Mouse (Mus musculus) bone marrow, adult 2 months (tissue): ENCODE measurements around the gene Zfp637.

ENCODE experiments used
- CTCF ChIP-seq: fragments of 200-500 bp; IDR thresholded peaks from 2 replicates; pipeline ENCODE4 v1.5.1; 2011; ENCODE audit warnings: low read length, control low read depth; ENCODE audit not compliant: control insufficient read depth, insufficient read depth
- POLR2A ChIP-seq: fragments of 200-500 bp; IDR thresholded peaks from 2 replicates; pipeline ENCODE4 v1.6.1; 2011; ENCODE audit warnings: low read depth, mild to moderate bottlenecking, control low read depth, low read length, borderline replicate concordance; ENCODE audit not compliant: control insufficient read depth

DNA sequence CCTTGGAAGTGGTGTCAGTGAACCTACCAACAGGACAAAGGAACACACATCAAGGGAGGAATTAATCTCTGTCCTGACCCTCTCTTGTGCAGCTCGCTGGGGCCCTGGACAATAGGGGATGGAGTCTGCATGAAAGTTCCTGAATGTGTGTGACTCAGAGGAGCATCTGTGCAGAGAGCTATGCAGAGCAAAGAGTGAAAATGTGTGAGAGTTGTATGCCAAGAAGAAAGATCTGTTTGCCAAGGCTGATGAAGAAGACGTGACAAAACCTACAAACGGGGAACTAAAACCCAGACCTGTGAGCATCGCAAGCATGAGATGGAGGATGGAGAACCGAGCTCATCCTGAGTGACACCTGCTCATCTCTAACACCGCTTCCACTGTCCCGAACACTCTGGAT lies 40.2 kb upstream of the Zfp637 start:
- TF ChIP-seq CTCF (no peak), POLR2A (no peak)
